Mouse (Mus musculus): Measurements from ENCODE around the gene Gm10401. TPM values are rescaled to one million over a fixed set of nuclear protein-coding genes. Genes with fewer than 3 reads are reported as not detected.

Gm10401 gene
- polyA plus RNA-seq, 1 experiment = not detected

- peaks cover 84% of the 10 kb centered on the region for H3K36me3 ChIP-seq (ENCODE audit: control insufficient read depth)
- H3K4me1 ChIP-seq (ENCODE audit: control insufficient read depth) = peaks cover 77% of the 10 kb centered on the region
- TF ChIP-seq TAL1 (IDR thresholded peaks at IDR 0.05; ENCODE audit: low read length) = no peak
- no peak for TF ChIP-seq GATA1 (IDR thresholded peaks at IDR 0.05; ENCODE audit: low read length)
Measured at GRCm38 (mm10) chr5:115066245-115066644, 31.9 kb downstream of the Gm10401 start.

GRCm38 (mm10) chr5:115063391-115063790 is 34.7 kb downstream of the Gm10401 start:
- H3K4me3 ChIP-seq (replicated peaks) = no peak overlapping the region
- TF ChIP-seq TAL1 (IDR thresholded peaks at IDR 0.05; ENCODE audit: low read length) (no peak), GATA1 (IDR thresholded peaks at IDR 0.05; ENCODE audit: low read length) (no peak)
- H3K4me1 ChIP-seq (ENCODE audit: control insufficient read depth) = peaks cover 80% of the 10 kb centered on the region
- peaks cover 81% of the 10 kb centered on the region for H3K36me3 ChIP-seq (ENCODE audit: control insufficient read depth)
- no peaks in the 10 kb centered on the region for H3K27me3 ChIP-seq (ENCODE audit: control insufficient read depth)
- H3K9me3 ChIP-seq (ENCODE audit: control insufficient read depth, low read length) = no peaks in the 10 kb centered on the region

More at GRCm38 (mm10) chr5:115066245-115066644, 31.9 kb downstream of the Gm10401 start:
- Histone ChIP-seq H3K4me3 (replicated peaks) (no peak overlapping the region), H3K27me3 (ENCODE audit: control insufficient read depth) (no peaks in the 10 kb centered on the region), H3K9me3 (ENCODE audit: control insufficient read depth, low read length) (no peaks in the 10 kb centered on the region)

GRCm38 (mm10) chr5:115062566-115062965 is 35.5 kb downstream of the Gm10401 start:
- Histone ChIP-seq H3K27me3 (ENCODE audit: control insufficient read depth) (no peaks in the 10 kb centered on the region), H3K9me3 (ENCODE audit: control insufficient read depth, low read length) (no peaks in the 10 kb centered on the region), H3K4me3 (replicated peaks) (no peak overlapping the region), H3K36me3 (ENCODE audit: control insufficient read depth) (peaks cover 76% of the 10 kb centered on the region), H3K4me1 (ENCODE audit: control insufficient read depth) (peaks cover 80% of the 10 kb centered on the region)
- TF ChIP-seq TAL1 (IDR thresholded peaks at IDR 0.05; ENCODE audit: low read length) (no peak), GATA1 (IDR thresholded peaks at IDR 0.05; ENCODE audit: low read length) (no peak)

- H3K4me3 ChIP-seq (replicated peaks) = no peak overlapping the region
- H3K4me1 ChIP-seq (ENCODE audit: control insufficient read depth) = peaks cover 82% of the 10 kb centered on the region
- TF ChIP-seq GATA1 (IDR thresholded peaks at IDR 0.05; ENCODE audit: low read length) (no peak), TAL1 (IDR thresholded peaks at IDR 0.05; ENCODE audit: low read length) (no peak)
- peaks cover 7% of the 10 kb centered on the region for H3K9me3 ChIP-seq (ENCODE audit: control insufficient read depth, low read length)
- peaks cover 77% of the 10 kb centered on the region for H3K36me3 ChIP-seq (ENCODE audit: control insufficient read depth)
- H3K27me3 ChIP-seq (ENCODE audit: control insufficient read depth) = no peaks in the 10 kb centered on the region
Measured at GRCm38 (mm10) chr5:115060977-115061376, 37.1 kb downstream of the Gm10401 start.

GRCm38 (mm10) chr5:115060067-115060695 is 37.9 kb downstream of the Gm10401 start:
- Histone ChIP-seq H3K9me3 (ENCODE audit: control insufficient read depth, low read length) (peaks cover 7% of the 10 kb centered on the region), H3K4me1 (ENCODE audit: control insufficient read depth) (peaks cover 83% of the 10 kb centered on the region), H3K27me3 (ENCODE audit: control insufficient read depth) (no peaks in the 10 kb centered on the region), H3K36me3 (ENCODE audit: control insufficient read depth) (peaks cover 73% of the 10 kb centered on the region), H3K4me3 (replicated peaks) (no peak overlapping the region)
- no peak for TF ChIP-seq TAL1 (IDR thresholded peaks at IDR 0.05; ENCODE audit: low read length)
- no peak for TF ChIP-seq GATA1 (IDR thresholded peaks at IDR 0.05; ENCODE audit: low read length)

- Histone ChIP-seq H3K4me1 (ENCODE audit: control insufficient read depth) (peaks cover 93% of the 10 kb centered on the region), H3K36me3 (ENCODE audit: control insufficient read depth) (peaks cover 64% of the 10 kb centered on the region), H3K27me3 (ENCODE audit: control insufficient read depth) (no peaks in the 10 kb centered on the region), H3K4me3 (replicated peaks) (peak overlapping the region; percentile 42), H3K9me3 (ENCODE audit: control insufficient read depth, low read length) (peaks cover 7% of the 10 kb centered on the region)
- TF ChIP-seq GATA1 (IDR thresholded peaks at IDR 0.05; ENCODE audit: low read length) (peak; percentile 42), TAL1 (IDR thresholded peaks at IDR 0.05; ENCODE audit: low read length) (no peak)
Measured at GRCm38 (mm10) chr5:115058584-115059297, 39.4 kb downstream of the Gm10401 start.

- Histone ChIP-seq H3K27me3 (ENCODE audit: control insufficient read depth) (no peaks in the 10 kb centered on the region), H3K9me3 (ENCODE audit: control insufficient read depth, low read length) (peaks cover 7% of the 10 kb centered on the region), H3K4me3 (replicated peaks) (peak overlapping the region; percentile 18), H3K4me1 (ENCODE audit: control insufficient read depth) (peaks cover 99% of the 10 kb centered on the region), H3K36me3 (ENCODE audit: control insufficient read depth) (peaks cover 62% of the 10 kb centered on the region)
- TF ChIP-seq TAL1 (IDR thresholded peaks at IDR 0.05; ENCODE audit: low read length) = peak; percentile 36; the same call in 1 of the 3 replicates
- TF ChIP-seq GATA1 (IDR thresholded peaks at IDR 0.05; ENCODE audit: low read length) = no peak
Measured at GRCm38 (mm10) chr5:115057153-115057552, 40.9 kb downstream of the Gm10401 start.

GRCm38 (mm10) chr5:115055418-115055817 is 42.7 kb downstream of the Gm10401 start:
- Histone ChIP-seq H3K4me3 (replicated peaks) (peak overlapping the region; percentile 28), H3K4me1 (ENCODE audit: control insufficient read depth) (peaks cover 99% of the 10 kb centered on the region), H3K36me3 (ENCODE audit: control insufficient read depth) (peaks cover 51% of the 10 kb centered on the region), H3K27me3 (ENCODE audit: control insufficient read depth) (no peaks in the 10 kb centered on the region), H3K9me3 (ENCODE audit: control insufficient read depth, low read length) (peaks cover 7% of the 10 kb centered on the region)
- TF ChIP-seq TAL1 (IDR thresholded peaks at IDR 0.05; ENCODE audit: low read length) (peak; percentile 68), GATA1 (IDR thresholded peaks at IDR 0.05; ENCODE audit: low read length) (peak; percentile 52)

- Histone ChIP-seq H3K4me1 (ENCODE audit: control insufficient read depth) (peaks cover 99% of the 10 kb centered on the region), H3K36me3 (ENCODE audit: control insufficient read depth) (peaks cover 46% of the 10 kb centered on the region), H3K27me3 (ENCODE audit: control insufficient read depth) (no peaks in the 10 kb centered on the region), H3K4me3 (replicated peaks) (peak overlapping the region; percentile 14), H3K9me3 (ENCODE audit: control insufficient read depth, low read length) (peaks cover 7% of the 10 kb centered on the region)
- no peak for TF ChIP-seq GATA1 (IDR thresholded peaks at IDR 0.05; ENCODE audit: low read length)
- TF ChIP-seq TAL1 (IDR thresholded peaks at IDR 0.05; ENCODE audit: low read length) = no peak
Measured at GRCm38 (mm10) chr5:115053791-115054396, 44.2 kb downstream of the Gm10401 start.
